Mouse (Mus musculus) CD4-positive, CD25-positive, alpha-beta regulatory T cell, adult 2 months (primary cell): Measurements from ENCODE around the gene Nsun3.
"Not testable (repeated sequence)": the region's sequence is repeated elsewhere in the genome, so short reads cannot be mapped to it uniquely, and the experiment has no call there.

ENCODE experiments used
- DNase-seq: peaks from one replicate; pipeline ENCODE4 v3.0.0-alpha.2; 2012; ENCODE audit warnings: low read depth, low spot score

Nsun3 gene

DNA sequence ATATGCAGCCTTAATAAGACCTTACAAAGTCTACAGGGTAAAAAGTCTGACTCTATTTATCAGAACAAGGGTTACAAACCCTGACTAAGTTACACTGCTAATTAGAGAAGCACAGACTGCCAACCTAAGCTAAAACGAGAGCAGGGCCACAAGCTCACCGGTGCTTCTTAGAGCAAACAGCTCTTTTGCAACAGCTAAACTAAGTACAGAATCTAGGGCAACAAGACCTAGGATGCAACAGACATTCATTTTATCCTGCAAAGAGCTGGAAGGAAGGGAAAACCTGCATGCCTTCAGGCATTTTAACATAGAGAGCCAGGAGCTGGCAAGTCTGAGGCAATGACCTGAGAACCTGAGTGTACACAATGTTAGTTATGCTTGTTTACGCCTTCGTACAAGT, 33.5 kb downstream of the Nsun3 start:
- no peak for DNase-seq

DNA sequence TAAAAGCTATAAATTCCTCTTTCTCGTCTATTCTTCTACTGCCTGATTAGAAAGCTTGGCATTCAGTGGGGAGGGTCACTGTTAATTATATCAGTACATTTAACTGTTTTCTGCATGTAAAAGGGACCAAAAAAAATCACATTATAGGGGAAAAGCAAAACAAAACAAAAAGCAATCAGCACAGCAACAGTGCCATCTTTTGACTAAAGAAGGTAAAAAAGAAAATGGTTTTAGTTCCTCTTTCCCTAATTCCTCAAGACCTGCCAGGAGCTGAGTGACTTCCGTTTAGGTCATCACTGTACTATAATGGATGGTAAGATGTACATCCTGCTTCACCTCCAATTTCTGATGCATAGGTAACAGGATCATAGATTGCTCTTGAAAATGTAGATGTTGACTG, 40.7 kb downstream of the Nsun3 start:
- DNase-seq: no peak

DNA sequence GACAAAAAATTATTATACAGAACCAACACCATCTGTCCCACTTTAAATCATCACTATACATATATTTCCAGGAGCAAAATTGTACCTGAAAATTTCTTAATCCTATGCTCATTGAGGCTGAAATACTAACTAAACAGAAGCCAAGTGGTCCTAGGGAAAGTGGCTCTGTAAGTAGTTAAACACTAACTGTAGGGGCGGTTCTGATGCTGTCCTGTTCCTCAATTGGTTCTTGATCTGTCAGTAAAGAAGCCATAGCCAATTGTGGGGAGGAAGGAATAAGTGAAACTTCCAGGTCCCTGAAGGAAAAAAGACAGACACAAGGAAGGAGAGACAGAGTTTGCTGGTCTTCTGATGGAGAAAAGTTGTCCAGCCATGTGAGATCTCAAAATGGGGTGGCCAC, 52.3 kb downstream of the Nsun3 start:
- no peak for DNase-seq

DNA sequence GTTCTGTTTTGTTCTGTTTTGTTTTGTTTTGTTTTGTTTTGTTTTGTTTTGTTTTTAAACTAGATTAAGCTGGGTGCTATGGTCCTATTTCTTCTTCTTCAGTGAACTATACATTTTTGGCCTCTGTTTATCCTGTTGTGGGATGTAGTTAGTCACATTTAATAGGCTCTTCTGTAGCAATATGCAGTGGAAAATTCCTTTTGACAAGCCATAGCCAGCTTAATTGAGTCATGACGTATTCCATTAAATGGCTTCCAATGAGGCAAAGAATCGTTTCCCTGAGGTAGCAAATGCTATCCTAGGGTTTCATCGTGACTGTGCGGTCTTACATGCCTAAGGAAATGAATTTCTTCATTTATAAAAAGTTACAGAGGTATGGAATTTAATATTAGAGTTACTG, 56.3 kb downstream of the Nsun3 start:
- no peak for DNase-seq

DNA sequence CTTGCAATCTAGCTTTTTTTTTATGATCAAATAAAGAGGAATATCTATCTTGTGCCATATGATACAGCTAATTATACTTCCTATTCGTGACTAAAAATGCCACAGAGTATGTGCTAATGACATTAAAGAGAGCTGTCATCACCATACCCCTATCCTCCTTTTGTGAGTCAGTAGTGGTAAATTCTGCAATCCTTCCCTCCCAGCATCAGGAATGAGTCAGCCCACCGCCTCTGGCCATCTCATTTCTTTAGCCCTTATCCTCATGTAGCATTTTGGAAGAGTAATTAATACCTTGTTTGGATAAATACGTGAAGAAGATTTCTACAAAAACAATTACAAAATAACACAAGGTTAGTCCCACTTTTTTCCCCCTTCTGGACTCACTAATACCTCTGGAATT, 56.8 kb downstream of the Nsun3 start:
- DNase-seq: no peak

DNA sequence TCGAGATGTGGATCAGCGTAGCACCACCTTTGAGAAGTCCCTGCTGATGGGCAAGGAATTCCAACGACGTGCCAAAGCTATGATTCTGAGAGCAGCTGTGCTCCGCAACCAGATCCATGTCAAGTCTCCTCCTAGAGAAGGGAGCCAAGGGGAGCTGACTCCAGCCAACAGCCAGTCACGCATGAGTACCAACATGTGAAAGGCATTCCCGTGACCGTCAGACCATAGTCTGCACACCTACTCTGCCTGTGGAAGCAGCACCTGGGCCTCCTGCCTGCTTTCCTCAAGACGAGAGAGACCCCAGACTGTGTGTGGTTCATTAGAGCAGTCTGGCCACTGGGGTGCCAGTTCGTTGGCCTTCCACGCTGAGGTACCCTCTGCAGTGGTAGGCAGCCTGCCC, 68.4 kb downstream of the Nsun3 start:
- DNase-seq: not testable (repeated sequence)

GRCm38 (mm10) chr16:62690436-62690835, 96.2 kb downstream of the Nsun3 start:
- no peak for DNase-seq

DNA sequence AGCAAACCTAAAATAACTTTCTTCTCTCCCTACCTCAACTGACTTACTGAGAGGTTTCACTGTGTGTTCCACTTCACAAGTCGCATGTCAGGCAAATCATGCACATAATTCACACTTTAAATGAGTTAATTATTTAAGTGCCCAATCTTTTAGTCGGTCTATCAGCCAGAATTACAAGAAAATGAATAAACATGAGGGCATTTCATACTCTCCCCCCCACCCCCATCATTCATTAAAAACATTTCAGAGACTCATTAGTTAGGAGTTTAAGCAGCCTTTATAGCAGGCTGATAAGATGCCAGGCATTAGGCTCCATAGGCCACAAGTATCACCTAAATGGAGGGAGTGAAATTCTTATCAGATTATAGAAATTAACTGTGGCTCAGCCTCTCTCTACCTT, 100.5 kb downstream of the Nsun3 start:
- DNase-seq: no peak

DNA sequence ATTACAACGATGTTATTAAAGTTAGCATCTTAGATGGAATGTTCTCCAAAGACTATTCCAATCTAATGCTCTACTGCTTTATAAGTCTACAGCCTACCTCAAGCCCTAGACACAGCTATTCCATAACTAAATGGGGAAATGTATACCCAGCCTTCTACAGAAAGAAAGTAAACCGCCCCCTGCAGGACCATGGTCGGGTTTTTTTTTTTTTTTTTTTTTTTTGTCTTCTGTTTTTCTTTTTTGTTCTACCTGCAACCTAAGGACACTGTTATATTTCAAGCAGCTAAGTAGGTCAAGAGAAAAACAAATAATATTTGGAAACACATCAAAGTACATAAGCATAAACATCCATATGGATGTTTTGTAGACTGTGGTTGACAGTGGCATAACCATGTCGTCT, 101.1 kb downstream of the Nsun3 start:
- DNase-seq: no peak
